Mouse (Mus musculus) CH12.LX (cell line): ENCODE data around the gene Aldh9a1. TPM values are rescaled to one million over a fixed set of nuclear protein-coding genes. Genes with fewer than 3 reads are reported as not detected.

Source experiments
- DNase-seq: peaks from one replicate; pipeline ENCODE4 v3.0.0-alpha.2; 2013; ENCODE audit errors: extremely low read depth
- H3K27ac ChIP-seq: 2 replicates; pipeline ENCODE4 v1.5.1; 2012; ENCODE audit warnings: low read depth, mild to moderate bottlenecking, control low read depth, moderate library complexity; ENCODE audit not compliant: insufficient read depth
- H3K27me3 ChIP-seq: replicated peaks from 2 replicates; pipeline ENCODE3; 2012; ENCODE audit warnings: inconsistent platforms
- H3K36me3 ChIP-seq, 2 experiments: replicated peaks in 1 of 2; 2 replicates each; pipeline versions ENCODE3 to v1.6.1; 2012; ENCODE audit warnings: inconsistent platforms in 1 of 2, low read length in 1 of 2, mild to moderate bottlenecking in 1 of 2, mixed read lengths in 1 of 2, moderate library complexity in 1 of 2; ENCODE audit not compliant: control insufficient read depth in 1 of 2, insufficient read depth in 1 of 2
- H3K4me1 ChIP-seq, 2 experiments: 2 replicates each; pipeline ENCODE4 v1.6.1; 2012; ENCODE audit warnings: inconsistent platforms in 1 of 2, moderate library complexity in 1 of 2; ENCODE audit not compliant: insufficient read depth in 2 of 2, control insufficient read depth in 1 of 2
- H3K4me2 ChIP-seq: 2 replicates; pipeline ENCODE4 v1.6.1; 2012; ENCODE audit warnings: low read depth, mild to moderate bottlenecking, control low read depth; ENCODE audit not compliant: poor library complexity, insufficient read depth, severe bottlenecking
- H3K4me3 ChIP-seq, 3 experiments: fragments of 150-350 bp in 1 of 3; sonication (generic) in 1 of 3; replicated peaks in 1 of 3; 2 replicates each; pipeline versions ENCODE3 to v1.5.1; 2011 to 2012; ENCODE audit warnings: low read depth in 2 of 3, low read length in 2 of 3, mild to moderate bottlenecking in 2 of 3, moderate library complexity in 2 of 3, control low read depth in 1 of 3, improper control_type of control experiment in 1 of 3, inconsistent platforms in 1 of 3, mixed read lengths in 1 of 3; ENCODE audit not compliant: poor library complexity in 1 of 3
- H3K79me2 ChIP-seq: replicated peaks from 2 replicates; pipeline ENCODE4 v1.6.1; 2012; ENCODE audit warnings: mild to moderate bottlenecking, moderate library complexity; ENCODE audit not compliant: control insufficient read depth, poor library complexity, insufficient read depth, severe bottlenecking; ENCODE audit errors: extremely low read depth
- H3K9ac ChIP-seq: 2 replicates; pipeline ENCODE4 v1.6.1; 2012; ENCODE audit warnings: low read depth, mild to moderate bottlenecking, control low read depth, moderate library complexity; ENCODE audit not compliant: insufficient read depth
- H3K9me3 ChIP-seq: replicated peaks from 2 replicates; pipeline ENCODE3; 2012; ENCODE audit warnings: low read length, inconsistent platforms, mixed read lengths
- BHLHE40 ChIP-seq: IDR thresholded peaks from 2 replicates; pipeline ENCODE4 v1.6.1; 2011; ENCODE audit warnings: mild to moderate bottlenecking, low read depth, low read length, improper control_type of control experiment
- CHD1 ChIP-seq: IDR thresholded peaks from 2 replicates; pipeline ENCODE4 v1.6.1; 2012; ENCODE audit warnings: low read depth, low read length, improper control_type of control experiment, inconsistent platforms
- IRF4 ChIP-seq: IDR thresholded peaks from 2 replicates; pipeline ENCODE4 v1.6.1; 2014; ENCODE audit warnings: low read depth, mild to moderate bottlenecking, inconsistent platforms, low read length, improper control_type of control experiment
- JUN ChIP-seq: IDR thresholded peaks from 2 replicates; pipeline ENCODE4 v1.6.1; 2011; ENCODE audit warnings: low read depth, mild to moderate bottlenecking, low read length, improper control_type of control experiment, moderate library complexity; ENCODE audit not compliant: insufficient read depth
- JUND ChIP-seq: conservative IDR thresholded peaks from 2 replicates; pipeline ENCODE4 v1.6.1; 2011; ENCODE audit warnings: low read depth, low read length, improper control_type of control experiment
- MAFK ChIP-seq: IDR thresholded peaks from 2 replicates; pipeline ENCODE4 v1.6.1; 2011; ENCODE audit warnings: low read length, improper control_type of control experiment; ENCODE audit not compliant: insufficient replicate concordance
- MAX ChIP-seq: IDR thresholded peaks from 2 replicates; pipeline ENCODE4 v1.6.1; 2011; ENCODE audit warnings: low read length, improper control_type of control experiment
- MAZ ChIP-seq: IDR thresholded peaks from 2 replicates; pipeline ENCODE4 v1.6.1; 2012; ENCODE audit warnings: low read depth, mild to moderate bottlenecking, inconsistent platforms, low read length, improper control_type of control experiment, moderate library complexity
- MEF2A ChIP-seq: IDR thresholded peaks from 2 replicates; pipeline ENCODE4 v1.6.1; 2014; ENCODE audit warnings: low read depth, mild to moderate bottlenecking, inconsistent platforms, low read length, improper control_type of control experiment, borderline replicate concordance
- MYC ChIP-seq: IDR thresholded peaks from 2 replicates; pipeline ENCODE4 v1.6.1; 2011; ENCODE audit warnings: low read depth, mild to moderate bottlenecking, improper control_type of control experiment, low read length
- NELFE ChIP-seq: IDR thresholded peaks from 2 replicates; pipeline ENCODE4 v1.6.1; 2011; ENCODE audit warnings: low read depth, low read length, improper control_type of control experiment
- NRF1 ChIP-seq: IDR thresholded peaks from 2 replicates; pipeline ENCODE4 v1.6.1; 2014; ENCODE audit warnings: low read depth, mild to moderate bottlenecking, inconsistent platforms, low read length, improper control_type of control experiment, moderate library complexity
- PAX5 ChIP-seq: IDR thresholded peaks from 2 replicates; pipeline ENCODE4 v1.6.1; 2012; ENCODE audit warnings: low read length, inconsistent platforms, mixed read lengths
- POLR2A ChIP-seq: IDR thresholded peaks from 2 replicates; pipeline ENCODE4 v1.6.1; 2011; ENCODE audit warnings: low read depth, mild to moderate bottlenecking, improper control_type of control experiment, low read length
- POLR2AphosphoS2 ChIP-seq: IDR thresholded peaks from 2 replicates; pipeline ENCODE4 v1.6.1; 2011; ENCODE audit warnings: low read depth, low read length, improper control_type of control experiment
- RCOR1 ChIP-seq: conservative IDR thresholded peaks from 2 replicates; pipeline ENCODE4 v1.6.1; 2012; ENCODE audit warnings: low read depth, mild to moderate bottlenecking, inconsistent platforms, low read length, improper control_type of control experiment
- SMC3 ChIP-seq: IDR thresholded peaks from 2 replicates; pipeline ENCODE4 v1.6.1; 2011; ENCODE audit warnings: low read depth, low read length, improper control_type of control experiment
- TCF12 ChIP-seq: IDR thresholded peaks from 2 replicates; pipeline ENCODE4 v1.6.1; 2014; ENCODE audit warnings: low read depth, mild to moderate bottlenecking, inconsistent platforms, low read length, improper control_type of control experiment
- UBTF ChIP-seq: IDR thresholded peaks from 2 replicates; pipeline ENCODE4 v1.6.1; 2012; ENCODE audit warnings: low read depth, mild to moderate bottlenecking, inconsistent platforms, low read length, improper control_type of control experiment, moderate library complexity
- USF1 ChIP-seq: IDR thresholded peaks from 2 replicates; pipeline ENCODE4 v1.6.1; 2014; ENCODE audit warnings: low read depth, mild to moderate bottlenecking, inconsistent platforms, low read length, improper control_type of control experiment
- dilution Hi-C: fragments of 300-500 bp; cut with MboI; formaldehyde crosslinking; loops from 2 replicates; pipeline ENCODE4 v1.14.3; 2020; ENCODE audit warnings: low sequenced_read_pairs; ENCODE audit not compliant: extremely low pct_unique_long_range_greater_than_20kb, extremely low pct_ligation_motif_present
- in situ Hi-C: fragments of 300-500 bp; cut with MboI; formaldehyde crosslinking; loops from 3 replicates; pipeline ENCODE4 v1.14.3; 2019; ENCODE audit warnings: low sequenced_read_pairs, low pct_ligation_motif_present, low pct_unique_long_range_greater_than_20kb, mixed read lengths
- polyA plus RNA-seq: library from polyadenylated mRNA; unstranded; fragments of >175 nt; gene quantifications from 2 replicates; pipeline ENCODE4 v1.2.1, GENCODE M21; 2012; ENCODE audit warnings: low read depth; ENCODE audit not compliant: insufficient read length
- total RNA-seq, 2 experiments: library from RNA; depleted of rRNA; stranded (reverse); fragments of 300-350 nt in 1 of 2; fragments of >200 nt in 1 of 2; gene quantifications; 2 replicates each; pipeline ENCODE4 v1.2.3; 2012 to 2014

Aldh9a1 gene
- total and polyA plus RNA-seq, 3 experiments = 26.2 to 79.7 (median 31.2) TPM

GRCm38 (mm10) chr1:167409601-167410000 lies 59.8 kb downstream of the Aldh9a1 start:
- in situ Hi-C loops = no loop called here
- no peaks in the 10 kb centered on the region for H3K79me2 ChIP-seq
- no peak for DNase-seq
- TF ChIP-seq RCOR1 (no peak), MAZ (no peak), IRF4 (no peak), MYC (no peak), UBTF (no peak), MAX (no peak), POLR2A (no peak), USF1 (no peak), NELFE (no peak), MAFK (no peak), TCF12 (no peak), POLR2AphosphoS2 (no peak), SMC3 (no peak), MEF2A (no peak), PAX5 (no peak), CHD1 (no peak), BHLHE40 (no peak), JUND (no peak), JUN (no peak), NRF1 (no peak)
- TF ChIP-seq, all 38 proteins: peak for 0
- no peak overlapping the region for H3K27ac ChIP-seq
- H3K4me2 ChIP-seq = no peak overlapping the region
- no peak overlapping the region for H3K4me3 ChIP-seq
- no peak overlapping the region for H3K9ac ChIP-seq
- H3K9me3 ChIP-seq = peaks cover 5% of the 10 kb centered on the region
- no peaks in the 10 kb centered on the region for H3K36me3 ChIP-seq
- dilution Hi-C loops = loop anchor here (25.0 kb wide), 1 partner anchor 228 kb away; no protein-coding TSS in a partner anchor
- peaks cover 88% of the 10 kb centered on the region for H3K27me3 ChIP-seq
- peaks cover 1 to 2% of the 10 kb centered on the region in 2 experiments; a peak in 2 of 4 replicates for H3K4me1 ChIP-seq

DNA sequence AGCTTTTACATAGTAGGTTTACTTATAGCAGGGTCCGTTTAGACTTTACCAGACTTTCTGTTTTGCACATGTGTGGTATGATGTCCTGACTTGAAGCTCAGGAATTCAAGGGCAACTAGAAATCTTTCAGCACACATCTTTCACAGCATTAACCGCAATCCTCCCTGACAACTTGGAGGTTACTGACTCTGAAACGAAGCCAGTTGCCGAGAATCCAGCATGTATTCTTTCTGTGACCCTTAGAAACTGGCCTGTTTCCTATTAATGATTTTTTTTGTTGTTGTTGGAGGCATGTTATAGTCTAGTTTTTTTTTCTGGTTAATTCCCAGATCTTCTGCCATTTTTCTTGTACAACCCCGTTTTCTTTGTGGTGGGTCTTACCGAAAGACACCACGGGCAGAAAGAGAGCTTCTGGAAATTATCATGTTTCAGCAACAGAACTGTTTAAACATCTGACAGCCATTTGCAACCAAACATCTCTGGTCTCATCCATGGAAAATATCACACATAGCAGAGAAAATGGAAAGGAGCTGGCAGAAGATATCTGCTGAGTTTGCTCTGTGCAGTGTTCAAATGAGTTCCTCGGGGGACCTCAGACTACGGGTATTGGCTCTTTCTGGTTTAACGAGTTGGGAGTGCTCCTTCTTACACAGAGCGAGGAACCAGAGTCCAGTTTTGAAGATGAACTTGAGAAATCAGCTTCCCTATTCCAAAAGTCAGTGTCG lies 62.4 kb downstream of the Aldh9a1 start:
- Histone ChIP-seq H3K4me1 (no peaks in the 10 kb centered on the region), H3K9me3 (peaks cover 5% of the 10 kb centered on the region), H3K4me2 (peak overlapping the region; percentile 55), H3K4me3 (no peak overlapping the region), H3K27me3 (peaks cover 63% of the 10 kb centered on the region), H3K27ac (no peak overlapping the region), H3K79me2 (no peaks in the 10 kb centered on the region), H3K36me3 (no peaks in the 10 kb centered on the region), H3K9ac (no peak overlapping the region)
- in situ Hi-C loops = no loop called here
- dilution Hi-C loops = loop anchor here (25.0 kb wide), 1 partner anchor 225 kb away; no protein-coding TSS in a partner anchor
- TF ChIP-seq CHD1 (no peak), JUN (no peak), MAFK (no peak)
- DNase-seq = no peak
